Mouse (Mus musculus): ENCODE data around the gene Usp46. TPM values are rescaled to one million over a fixed set of nuclear protein-coding genes. Genes with fewer than 3 reads are reported as not detected.

Usp46 gene
- total and polyA plus RNA-seq, 2 experiments from 2014 or later = 27.2 to 47.3 TPM

DNA sequence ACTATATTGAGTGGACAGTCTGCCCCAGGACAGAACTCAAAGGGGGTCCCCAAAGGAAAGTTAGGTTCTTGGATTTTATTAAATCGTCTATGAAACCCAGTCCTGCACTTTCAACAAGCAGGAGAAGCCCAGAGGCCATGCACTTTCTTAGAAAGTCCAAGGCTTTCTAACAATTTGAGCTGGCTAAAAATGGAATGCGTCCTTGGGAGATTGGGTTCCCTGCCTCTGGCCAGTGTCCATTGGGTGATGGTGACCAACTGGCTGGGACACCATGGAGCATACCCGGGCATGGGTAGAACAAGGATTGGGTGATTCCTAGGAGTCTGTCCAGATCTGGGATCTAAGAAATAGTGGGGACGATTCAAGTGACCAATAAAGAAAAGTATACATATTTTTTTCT is 47.7 kb downstream of the Usp46 start:
- Histone ChIP-seq H3K9ac (replicated peaks; ENCODE audit: low read depth, low read length) (no peak overlapping the region), H3K27me3 (ENCODE audit: control insufficient read depth, insufficient read depth, low read length) (no peaks in the 10 kb centered on the region), H3K9me3 (replicated peaks; ENCODE audit: control insufficient read depth, low read length) (no peaks in the 10 kb centered on the region), H3K36me3 (replicated peaks; ENCODE audit: control insufficient read depth, insufficient read depth, low read length) (peaks cover 21% of the 10 kb centered on the region), H3K4me2 (ENCODE audit: low read depth, low read length) (no peak overlapping the region), H3K4me3 (ENCODE audit: low read depth, low read length) (no peak overlapping the region), H3K27ac (ENCODE audit: low read depth) (no peak overlapping the region), H3K4me1 (ENCODE audit: control insufficient read depth, insufficient read depth) (no peaks in the 10 kb centered on the region)
- DNase-seq (ENCODE audit: low spot score) = no peak
- ATAC-seq (ENCODE audit: insufficient read depth, low read depth) = no peak
- WGBS = 91% methylated on average over 4 of the region's 4 CpGs
- no peak for TF ChIP-seq CTCF (IDR thresholded peaks at IDR 0.05; ENCODE audit: low read depth)
- no peak for TF ChIP-seq EP300 (IDR thresholded peaks at IDR 0.05; ENCODE audit: low read depth)

DNA sequence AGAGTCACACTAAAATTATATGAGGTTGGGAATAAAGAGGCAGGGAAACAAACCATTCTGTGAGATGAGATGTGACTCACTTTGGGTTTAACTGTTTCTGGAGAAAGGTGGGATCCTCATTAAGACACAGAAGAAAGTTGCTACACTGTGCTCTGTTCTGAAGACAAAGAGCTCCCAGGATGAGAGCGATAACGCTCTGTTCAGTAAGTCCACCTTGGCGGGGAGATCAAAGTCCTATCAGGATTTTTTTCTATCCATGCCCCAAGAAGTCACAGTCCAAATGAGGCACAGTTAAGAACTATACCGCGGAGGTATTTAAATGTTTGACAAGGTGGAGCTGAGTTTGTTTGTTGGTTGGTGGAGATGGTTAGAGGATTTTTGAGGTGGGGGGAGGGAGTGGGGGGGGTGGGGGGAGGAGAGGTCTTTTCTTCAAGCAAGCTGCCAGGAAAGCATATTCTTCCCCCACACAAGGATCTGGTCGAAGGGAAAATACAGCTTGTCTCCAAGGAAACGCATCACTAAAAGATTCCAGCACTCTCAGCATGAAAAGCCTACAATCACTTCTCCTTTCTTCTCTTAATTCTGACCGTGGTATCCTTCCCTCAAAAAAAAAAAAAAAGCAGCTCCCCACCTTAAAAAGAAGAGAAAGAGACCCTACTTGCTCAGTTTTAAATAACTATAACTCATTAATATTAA is 49.2 kb downstream of the Usp46 start:
- WGBS = 87% methylated on average over 8 of the region's 8 CpGs
- no peaks in the 10 kb centered on the region for H3K9me3 ChIP-seq (replicated peaks; ENCODE audit: control insufficient read depth, low read length)
- DNase-seq (ENCODE audit: low spot score) (no peak), ATAC-seq (ENCODE audit: insufficient read depth, low read depth) (no peak)
- TF ChIP-seq CTCF (IDR thresholded peaks at IDR 0.05; ENCODE audit: low read depth) (no peak), EP300 (IDR thresholded peaks at IDR 0.05; ENCODE audit: low read depth) (no peak)
- no peak overlapping the region for H3K4me3 ChIP-seq (ENCODE audit: low read depth, low read length)
- no peaks in the 10 kb centered on the region for H3K27me3 ChIP-seq (ENCODE audit: control insufficient read depth, insufficient read depth, low read length)
- H3K4me1 ChIP-seq (ENCODE audit: control insufficient read depth, insufficient read depth) = no peaks in the 10 kb centered on the region
- H3K4me2 ChIP-seq (ENCODE audit: low read depth, low read length) = no peak overlapping the region
- H3K27ac ChIP-seq (ENCODE audit: low read depth) = no peak overlapping the region
- H3K9ac ChIP-seq (replicated peaks; ENCODE audit: low read depth, low read length) = no peak overlapping the region
- peaks cover 29% of the 10 kb centered on the region for H3K36me3 ChIP-seq (replicated peaks; ENCODE audit: control insufficient read depth, insufficient read depth, low read length)

DNA sequence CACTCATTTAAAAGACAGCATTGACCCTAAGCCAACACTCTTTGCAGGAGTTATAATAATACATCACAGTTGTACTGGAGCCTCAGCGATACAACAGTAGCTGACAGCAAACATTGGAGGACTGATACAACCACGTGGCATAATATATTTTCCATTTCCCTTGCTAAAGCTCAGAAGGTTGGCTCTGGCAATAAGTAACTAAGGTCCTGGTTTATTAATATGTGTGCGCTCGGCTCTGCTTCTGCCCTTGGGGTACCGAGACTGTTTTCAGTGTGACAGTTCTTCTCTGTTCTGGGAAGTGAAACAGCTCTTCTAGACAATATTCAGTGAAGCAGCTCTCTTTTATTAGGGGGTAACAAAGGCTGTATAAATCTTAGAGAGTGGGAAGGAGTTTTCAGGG is 50.7 kb downstream of the Usp46 start:
- H3K4me1 ChIP-seq (ENCODE audit: control insufficient read depth, insufficient read depth) = no peaks in the 10 kb centered on the region
- H3K27ac ChIP-seq (ENCODE audit: low read depth) = no peak overlapping the region
- no peaks in the 10 kb centered on the region for H3K9me3 ChIP-seq (replicated peaks; ENCODE audit: control insufficient read depth, low read length)
- peaks cover 34% of the 10 kb centered on the region for H3K36me3 ChIP-seq (replicated peaks; ENCODE audit: control insufficient read depth, insufficient read depth, low read length)
- no peak overlapping the region for H3K9ac ChIP-seq (replicated peaks; ENCODE audit: low read depth, low read length)
- ATAC-seq (ENCODE audit: insufficient read depth, low read depth) (no peak), DNase-seq (ENCODE audit: low spot score) (no peak)
- TF ChIP-seq CTCF (IDR thresholded peaks at IDR 0.05; ENCODE audit: low read depth) = no peak
- no peak for TF ChIP-seq EP300 (IDR thresholded peaks at IDR 0.05; ENCODE audit: low read depth)
- H3K4me2 ChIP-seq (ENCODE audit: low read depth, low read length) = no peak overlapping the region
- H3K27me3 ChIP-seq (ENCODE audit: control insufficient read depth, insufficient read depth, low read length) = no peaks in the 10 kb centered on the region
- no peak overlapping the region for H3K4me3 ChIP-seq (ENCODE audit: low read depth, low read length)
- WGBS = 88% methylated on average over 5 of the region's 5 CpGs

DNA sequence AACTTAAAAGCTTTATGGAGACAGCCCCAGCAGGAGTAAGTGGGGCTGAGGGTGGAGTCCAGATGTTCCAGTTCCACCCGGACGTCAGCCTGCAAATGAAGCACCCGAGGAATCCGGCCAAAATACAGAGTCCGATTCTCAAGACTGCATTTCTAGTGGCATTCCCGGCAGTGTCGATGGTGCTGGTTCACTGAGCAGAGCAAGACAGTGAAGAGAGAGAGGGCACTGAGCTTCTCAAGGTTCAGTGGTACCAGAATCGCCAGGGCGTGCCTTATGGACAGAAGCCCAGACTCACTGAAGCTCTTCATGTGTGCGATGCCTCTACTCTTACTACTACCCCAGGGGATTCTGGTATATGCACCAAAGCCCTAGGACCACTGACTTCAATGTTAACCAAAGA is 56.6 kb downstream of the Usp46 start:
- no peak for DNase-seq (ENCODE audit: low spot score)
- Histone ChIP-seq H3K9me3 (replicated peaks; ENCODE audit: control insufficient read depth, low read length) (no peaks in the 10 kb centered on the region), H3K9ac (replicated peaks; ENCODE audit: low read depth, low read length) (no peak overlapping the region), H3K4me3 (ENCODE audit: low read depth, low read length) (no peak overlapping the region), H3K36me3 (replicated peaks; ENCODE audit: control insufficient read depth, insufficient read depth, low read length) (peaks cover 24% of the 10 kb centered on the region), H3K27me3 (ENCODE audit: control insufficient read depth, insufficient read depth, low read length) (no peaks in the 10 kb centered on the region), H3K4me2 (ENCODE audit: low read depth, low read length) (no peak overlapping the region), H3K4me1 (ENCODE audit: control insufficient read depth, insufficient read depth) (peaks cover 4% of the 10 kb centered on the region; the same call in 1 of the 2 replicates), H3K27ac (ENCODE audit: low read depth) (no peak overlapping the region)
- no peak for TF ChIP-seq EP300 (IDR thresholded peaks at IDR 0.05; ENCODE audit: low read depth)
- TF ChIP-seq CTCF (IDR thresholded peaks at IDR 0.05; ENCODE audit: low read depth) = no peak
- no peak for ATAC-seq (ENCODE audit: insufficient read depth, low read depth)
- 92% methylated on average over 10 of the region's 10 CpGs for WGBS

DNA sequence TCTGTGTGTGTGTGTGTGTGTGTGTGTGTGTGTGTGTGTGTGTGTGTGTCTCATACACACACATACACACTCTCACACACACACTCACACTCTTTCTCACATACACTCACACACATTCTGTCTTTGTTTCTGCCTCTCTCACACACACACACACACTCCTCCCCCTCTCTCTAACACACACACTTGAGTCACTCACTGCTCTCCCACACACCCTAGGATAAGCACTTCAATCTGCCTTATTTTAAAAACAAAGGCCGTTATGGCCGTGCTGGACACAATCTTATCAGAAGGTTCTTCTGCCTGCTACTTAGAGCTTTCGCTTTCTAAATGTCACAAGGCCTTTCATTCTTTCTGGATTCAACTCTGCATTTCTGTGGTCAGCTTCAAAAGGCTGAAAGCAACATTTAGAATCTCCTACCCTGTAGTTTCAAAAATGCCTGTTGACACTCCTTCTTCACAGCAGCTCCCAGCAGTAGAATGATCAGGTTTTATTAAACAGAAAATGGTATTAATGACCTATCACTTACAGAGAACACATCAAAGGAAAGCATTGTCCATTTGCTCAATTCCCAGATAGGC is 60.6 kb downstream of the Usp46 start:
- H3K9me3 ChIP-seq (replicated peaks; ENCODE audit: control insufficient read depth, low read length) = no peaks in the 10 kb centered on the region
- H3K27ac ChIP-seq (ENCODE audit: low read depth) = peak overlapping the region; percentile 57
- H3K4me2 ChIP-seq (ENCODE audit: low read depth, low read length) = no peak overlapping the region
- 9% methylated on average over 3 of the region's 3 CpGs for WGBS
- no peak overlapping the region for H3K4me3 ChIP-seq (ENCODE audit: low read depth, low read length)
- H3K9ac ChIP-seq (replicated peaks; ENCODE audit: low read depth, low read length) = 0 out of 2 replicates have a peak overlapping the region, but pooled peaks have one; percentile 20
- TF ChIP-seq CTCF (IDR thresholded peaks at IDR 0.05; ENCODE audit: low read depth) (no peak), EP300 (IDR thresholded peaks at IDR 0.05; ENCODE audit: low read depth) (no peak)
- H3K36me3 ChIP-seq (replicated peaks; ENCODE audit: control insufficient read depth, insufficient read depth, low read length) = peaks cover 33% of the 10 kb centered on the region
- peaks cover 4% of the 10 kb centered on the region; the same call in 1 of the 2 replicates for H3K4me1 ChIP-seq (ENCODE audit: control insufficient read depth, insufficient read depth)
- DNase-seq (ENCODE audit: low spot score) (peak; percentile 45), ATAC-seq (ENCODE audit: insufficient read depth, low read depth) (peak; percentile 50; the same call in 1 of the 2 replicates)
- H3K27me3 ChIP-seq (ENCODE audit: control insufficient read depth, insufficient read depth, low read length) = no peaks in the 10 kb centered on the region

Measured in heart, postnatal 0 days (tissue).